Mouse (Mus musculus): ENCODE data around the gene Mafb. TPM values are rescaled to one million over a fixed set of nuclear protein-coding genes. Genes with fewer than 3 reads are reported as not detected.

The Mafb gene
- polyA plus RNA-seq (2016; fragmentation: Nextera tagmentation; extraction: Ambion mirVana) = 15.4 and 16.7 TPM in 2 replicates

GRCm38 (mm10) chr2:160366980-160367338 is at the start of gene Mafb:
Gene Mafb, minus strand, starts transcription at chr2:160367065.
- Histone ChIP-seq H3K27me3 (peaks cover 67% of the 10 kb centered on the region), H3K27ac (peak within 1 kb of the TSS; percentile 86), H3K4me1 (peaks cover 28% of the 10 kb centered on the region), H3K4me3 (peak within 1 kb of the TSS; percentile 63), H3K4me2 (replicated peaks) (peak within 1 kb of the TSS; percentile 98), H3K36me3 (no peaks in the 10 kb centered on the region), H3K9ac (peak within 1 kb of the TSS; percentile 76), H3K9me3 (no peaks in the 10 kb centered on the region)
- WGBS = 1% methylated on average over 31 of the region's 37 CpGs
- ATAC-seq (ENCODE audit: insufficient number of reproducible peaks, insufficient read depth, low FRiP score, low TSS enrichment) = peak; percentile 92

- no peaks in the 10 kb centered on the region for H3K27me3 ChIP-seq
- no peak overlapping the region for H3K27ac ChIP-seq
- no peak overlapping the region for H3K4me2 ChIP-seq (replicated peaks)
- H3K4me1 ChIP-seq = no peaks in the 10 kb centered on the region
- no peaks in the 10 kb centered on the region for H3K36me3 ChIP-seq
- no peak overlapping the region for H3K9ac ChIP-seq
- no peaks in the 10 kb centered on the region for H3K9me3 ChIP-seq
- H3K4me3 ChIP-seq = no peak overlapping the region
- 93% methylated on average over 8 of the region's 8 CpGs for WGBS
- ATAC-seq (ENCODE audit: insufficient number of reproducible peaks, insufficient read depth, low FRiP score, low TSS enrichment) = no peak
Measured at GRCm38 (mm10) chr2:160415161-160415560, 48.3 kb upstream of the Mafb start.

- no peak overlapping the region for H3K9ac ChIP-seq
- no peak overlapping the region for H3K27ac ChIP-seq
- no peaks in the 10 kb centered on the region for H3K27me3 ChIP-seq
- H3K4me1 ChIP-seq = no peaks in the 10 kb centered on the region
- H3K4me2 ChIP-seq (replicated peaks) = no peak overlapping the region
- H3K4me3 ChIP-seq = no peak overlapping the region
- WGBS = 87% methylated on average over 11 of the region's 11 CpGs
- no peak for ATAC-seq (ENCODE audit: insufficient number of reproducible peaks, insufficient read depth, low FRiP score, low TSS enrichment)
- no peaks in the 10 kb centered on the region for H3K36me3 ChIP-seq
- H3K9me3 ChIP-seq = no peaks in the 10 kb centered on the region
Measured at GRCm38 (mm10) chr2:160414736-160415135, 47.9 kb upstream of the Mafb start.

GRCm38 (mm10) chr2:160413982-160414381 is 47.1 kb upstream of the Mafb start:
- H3K9me3 ChIP-seq = no peaks in the 10 kb centered on the region
- WGBS = 98% methylated on average over 5 of the region's 5 CpGs
- ATAC-seq (ENCODE audit: insufficient number of reproducible peaks, insufficient read depth, low FRiP score, low TSS enrichment) = no peak
- H3K27me3 ChIP-seq = no peaks in the 10 kb centered on the region
- no peak overlapping the region for H3K4me3 ChIP-seq
- no peaks in the 10 kb centered on the region for H3K36me3 ChIP-seq
- no peak overlapping the region for H3K4me2 ChIP-seq (replicated peaks)
- no peaks in the 10 kb centered on the region for H3K4me1 ChIP-seq
- no peak overlapping the region for H3K27ac ChIP-seq
- no peak overlapping the region for H3K9ac ChIP-seq

GRCm38 (mm10) chr2:160413055-160413454 is 46.2 kb upstream of the Mafb start:
- Histone ChIP-seq H3K4me3 (no peak overlapping the region), H3K27me3 (no peaks in the 10 kb centered on the region), H3K4me2 (replicated peaks) (no peak overlapping the region), H3K27ac (no peak overlapping the region), H3K9me3 (no peaks in the 10 kb centered on the region), H3K36me3 (no peaks in the 10 kb centered on the region), H3K9ac (no peak overlapping the region), H3K4me1 (no peaks in the 10 kb centered on the region)
- ATAC-seq (ENCODE audit: insufficient number of reproducible peaks, insufficient read depth, low FRiP score, low TSS enrichment) = no peak
- 58% methylated on average over 12 of the region's 12 CpGs for WGBS

GRCm38 (mm10) chr2:160411431-160411830 is 44.6 kb upstream of the Mafb start:
- Histone ChIP-seq H3K9ac (no peak overlapping the region), H3K4me1 (no peaks in the 10 kb centered on the region)
- 83% methylated on average over 7 of the region's 7 CpGs for WGBS

GRCm38 (mm10) chr2:160407720-160408119 is 40.9 kb upstream of the Mafb start:
- Histone ChIP-seq H3K4me1 (no peaks in the 10 kb centered on the region), H3K27me3 (no peaks in the 10 kb centered on the region), H3K4me2 (replicated peaks) (no peak overlapping the region), H3K27ac (no peak overlapping the region), H3K36me3 (no peaks in the 10 kb centered on the region), H3K9ac (no peak overlapping the region), H3K9me3 (no peaks in the 10 kb centered on the region), H3K4me3 (no peak overlapping the region)
- ATAC-seq (ENCODE audit: insufficient number of reproducible peaks, insufficient read depth, low FRiP score, low TSS enrichment) = no peak
- WGBS = 85% methylated on average over 3 of the region's 3 CpGs

More at GRCm38 (mm10) chr2:160411431-160411830, 44.6 kb upstream of the Mafb start:
- Histone ChIP-seq H3K4me3 (no peak overlapping the region), H3K27me3 (no peaks in the 10 kb centered on the region), H3K36me3 (no peaks in the 10 kb centered on the region), H3K9me3 (no peaks in the 10 kb centered on the region), H3K4me2 (replicated peaks) (no peak overlapping the region), H3K27ac (no peak overlapping the region)
- ATAC-seq (ENCODE audit: insufficient number of reproducible peaks, insufficient read depth, low FRiP score, low TSS enrichment) = no peak

- H3K4me3 ChIP-seq = no peak overlapping the region
- no peak for ATAC-seq (ENCODE audit: insufficient number of reproducible peaks, insufficient read depth, low FRiP score, low TSS enrichment)
Measured at GRCm38 (mm10) chr2:160397747-160398146, 30.9 kb upstream of the Mafb start.

GRCm38 (mm10) chr2:160394735-160395134 is 27.9 kb upstream of the Mafb start:
- no peaks in the 10 kb centered on the region for H3K9me3 ChIP-seq
- H3K27me3 ChIP-seq = no peaks in the 10 kb centered on the region
- H3K4me1 ChIP-seq = no peaks in the 10 kb centered on the region
- ATAC-seq (ENCODE audit: insufficient number of reproducible peaks, insufficient read depth, low FRiP score, low TSS enrichment) = no peak
- no peak overlapping the region for H3K4me2 ChIP-seq (replicated peaks)
- H3K9ac ChIP-seq = no peak overlapping the region
- H3K4me3 ChIP-seq = no peak overlapping the region
- H3K27ac ChIP-seq = no peak overlapping the region
- no peaks in the 10 kb centered on the region for H3K36me3 ChIP-seq
- WGBS = 60% methylated on average over 7 of the region's 7 CpGs

More at GRCm38 (mm10) chr2:160397747-160398146, 30.9 kb upstream of the Mafb start:
- Histone ChIP-seq H3K4me1 (no peaks in the 10 kb centered on the region), H3K27me3 (no peaks in the 10 kb centered on the region), H3K9ac (no peak overlapping the region), H3K36me3 (no peaks in the 10 kb centered on the region), H3K9me3 (no peaks in the 10 kb centered on the region), H3K27ac (no peak overlapping the region), H3K4me2 (replicated peaks) (no peak overlapping the region)
- 83% methylated on average over 12 of the region's 12 CpGs for WGBS

GRCm38 (mm10) chr2:160392648-160393047 is 25.8 kb upstream of the Mafb start:
- ATAC-seq (ENCODE audit: insufficient number of reproducible peaks, insufficient read depth, low FRiP score, low TSS enrichment) = no peak
- H3K4me1 ChIP-seq = no peaks in the 10 kb centered on the region
- WGBS = 68% methylated on average over 3 of the region's 3 CpGs
- H3K9me3 ChIP-seq = no peaks in the 10 kb centered on the region
- H3K27me3 ChIP-seq = no peaks in the 10 kb centered on the region
- H3K4me2 ChIP-seq (replicated peaks) = no peak overlapping the region
- no peak overlapping the region for H3K9ac ChIP-seq
- no peak overlapping the region for H3K4me3 ChIP-seq
- no peak overlapping the region for H3K27ac ChIP-seq
- no peaks in the 10 kb centered on the region for H3K36me3 ChIP-seq

- no peaks in the 10 kb centered on the region for H3K4me1 ChIP-seq
- no peaks in the 10 kb centered on the region for H3K36me3 ChIP-seq
- ATAC-seq (ENCODE audit: insufficient number of reproducible peaks, insufficient read depth, low FRiP score, low TSS enrichment) = no peak
- H3K4me3 ChIP-seq = no peak overlapping the region
- no peaks in the 10 kb centered on the region for H3K9me3 ChIP-seq
- no peak overlapping the region for H3K9ac ChIP-seq
- no peak overlapping the region for H3K27ac ChIP-seq
- no peaks in the 10 kb centered on the region for H3K27me3 ChIP-seq
- WGBS = 25% methylated on average over 5 of the region's 5 CpGs
- no peak overlapping the region for H3K4me2 ChIP-seq (replicated peaks)
Measured at GRCm38 (mm10) chr2:160388596-160388995, 21.7 kb upstream of the Mafb start.

GRCm38 (mm10) chr2:160383418-160383817 is 16.6 kb upstream of the Mafb start:
- H3K27ac ChIP-seq = no peak overlapping the region
- no peaks in the 10 kb centered on the region for H3K9me3 ChIP-seq
- no peaks in the 10 kb centered on the region for H3K36me3 ChIP-seq
- H3K4me3 ChIP-seq = no peak overlapping the region
- ATAC-seq (ENCODE audit: insufficient number of reproducible peaks, insufficient read depth, low FRiP score, low TSS enrichment) = no peak
- 55% methylated on average over 3 of the region's 3 CpGs for WGBS
- no peak overlapping the region for H3K9ac ChIP-seq
- H3K4me1 ChIP-seq = no peaks in the 10 kb centered on the region
- no peaks in the 10 kb centered on the region for H3K27me3 ChIP-seq
- H3K4me2 ChIP-seq (replicated peaks) = no peak overlapping the region

- ATAC-seq (ENCODE audit: insufficient number of reproducible peaks, insufficient read depth, low FRiP score, low TSS enrichment) = no peak
- WGBS = 44% methylated on average over 4 of the region's 4 CpGs
- no peak overlapping the region for H3K4me2 ChIP-seq (replicated peaks)
- H3K27me3 ChIP-seq = peaks cover 42% of the 10 kb centered on the region
- H3K9me3 ChIP-seq = no peaks in the 10 kb centered on the region
- peaks cover 5% of the 10 kb centered on the region; the same call in 1 of the 2 replicates for H3K4me1 ChIP-seq
- no peaks in the 10 kb centered on the region for H3K36me3 ChIP-seq
- no peak overlapping the region for H3K4me3 ChIP-seq
- H3K27ac ChIP-seq = no peak overlapping the region
- H3K9ac ChIP-seq = no peak overlapping the region
Measured at GRCm38 (mm10) chr2:160378271-160378670, 11.4 kb upstream of the Mafb start.
